Mouse (Mus musculus) erythroblast, embryonic 14.5 days (primary cell): Measurements from ENCODE around the gene Orai3. TPM values are rescaled to one million over a fixed set of nuclear protein-coding genes. Genes with fewer than 3 reads are reported as not detected.

Source experiments
- H3K27me3 ChIP-seq: 2 replicates; pipeline ENCODE4 v1.6.1; 2012; ENCODE audit warnings: inconsistent platforms; ENCODE audit not compliant: control insufficient read depth
- H3K36me3 ChIP-seq: 2 replicates; pipeline ENCODE4 v1.6.1; 2012; ENCODE audit warnings: mild to moderate bottlenecking, inconsistent platforms; ENCODE audit not compliant: control insufficient read depth
- H3K4me1 ChIP-seq: 2 replicates; pipeline ENCODE4 v1.6.1; 2012; ENCODE audit warnings: inconsistent platforms; ENCODE audit not compliant: control insufficient read depth
- H3K4me3 ChIP-seq: replicated peaks from 2 replicates; pipeline ENCODE3; 2012; ENCODE audit warnings: moderate library complexity, mild to moderate bottlenecking, inconsistent platforms
- H3K9me3 ChIP-seq: 2 replicates; pipeline ENCODE4 v1.6.1; 2012; ENCODE audit warnings: low read length, inconsistent platforms, mixed read lengths; ENCODE audit not compliant: control insufficient read depth
- GATA1 ChIP-seq: IDR thresholded peaks from 2 replicates; pipeline ENCODE4 v1.6.1; 2012; ENCODE audit warnings: low read length, inconsistent platforms, mixed read lengths
- TAL1 ChIP-seq: IDR thresholded peaks from 3 replicates; pipeline ENCODE4 v1.6.1; 2012; ENCODE audit warnings: low read length, inconsistent platforms, mixed read lengths
- polyA plus RNA-seq: library from polyadenylated mRNA; stranded (reverse); fragments of >175 nt; gene quantifications from 2 replicates; pipeline ENCODE4 v1.2.3, GENCODE M21; 2012

Orai3 gene
- polyA plus RNA-seq, 1 experiment: 0.44 TPM

- Histone ChIP-seq H3K36me3 (peaks cover 69% of the 10 kb centered on the region), H3K4me1 (peaks cover 59% of the 10 kb centered on the region), H3K27me3 (no peaks in the 10 kb centered on the region), H3K4me3 (no peak overlapping the region), H3K9me3 (no peaks in the 10 kb centered on the region)
- TF ChIP-seq GATA1 (no peak), TAL1 (no peak)
Measured at GRCm38 (mm10) chr7:127802313-127802712, 32.7 kb downstream of the Orai3 start.

GRCm38 (mm10) chr7:127808821-127809220, 39.2 kb downstream of the Orai3 start:
- H3K4me3 ChIP-seq: no peak overlapping the region
- TF ChIP-seq GATA1 (no peak), TAL1 (no peak)
- no peaks in the 10 kb centered on the region for H3K27me3 ChIP-seq
- H3K9me3 ChIP-seq: no peaks in the 10 kb centered on the region
- H3K36me3 ChIP-seq: peaks cover 6% of the 10 kb centered on the region
- H3K4me1 ChIP-seq: peaks cover 48% of the 10 kb centered on the region

- H3K36me3 ChIP-seq: no peaks in the 10 kb centered on the region
- H3K4me1 ChIP-seq: peaks cover 38% of the 10 kb centered on the region
- no peaks in the 10 kb centered on the region for H3K27me3 ChIP-seq
- H3K9me3 ChIP-seq: no peaks in the 10 kb centered on the region
- TF ChIP-seq GATA1 (no peak), TAL1 (no peak)
- no peak overlapping the region for H3K4me3 ChIP-seq
Measured at GRCm38 (mm10) chr7:127809846-127810245, 40.2 kb downstream of the Orai3 start.

GRCm38 (mm10) chr7:127810650-127811049, 41.0 kb downstream of the Orai3 start:
- H3K36me3 ChIP-seq: no peaks in the 10 kb centered on the region
- H3K9me3 ChIP-seq: no peaks in the 10 kb centered on the region
- no peak overlapping the region for H3K4me3 ChIP-seq
- H3K27me3 ChIP-seq: no peaks in the 10 kb centered on the region
- H3K4me1 ChIP-seq: peaks cover 34% of the 10 kb centered on the region
- TF ChIP-seq GATA1: no peak
- TF ChIP-seq TAL1: no peak

- Histone ChIP-seq H3K4me3 (no peak overlapping the region), H3K4me1 (peaks cover 32% of the 10 kb centered on the region), H3K27me3 (no peaks in the 10 kb centered on the region), H3K9me3 (no peaks in the 10 kb centered on the region), H3K36me3 (no peaks in the 10 kb centered on the region)
- no peak for TF ChIP-seq TAL1
- no peak for TF ChIP-seq GATA1
Measured at GRCm38 (mm10) chr7:127811240-127811639, 41.6 kb downstream of the Orai3 start.

- no peak for TF ChIP-seq TAL1
- TF ChIP-seq GATA1: no peak
- H3K27me3 ChIP-seq: no peaks in the 10 kb centered on the region
- peaks cover 22% of the 10 kb centered on the region for H3K4me1 ChIP-seq
- no peak overlapping the region for H3K4me3 ChIP-seq
- H3K9me3 ChIP-seq: no peaks in the 10 kb centered on the region
- H3K36me3 ChIP-seq: no peaks in the 10 kb centered on the region
Measured at GRCm38 (mm10) chr7:127812292-127812691, 42.7 kb downstream of the Orai3 start.

GRCm38 (mm10) chr7:127813821-127814220, 44.2 kb downstream of the Orai3 start:
- H3K4me1 ChIP-seq: peaks cover 12% of the 10 kb centered on the region
- H3K9me3 ChIP-seq: no peaks in the 10 kb centered on the region
- no peak for TF ChIP-seq GATA1
- TF ChIP-seq TAL1: no peak
- H3K27me3 ChIP-seq: no peaks in the 10 kb centered on the region
- no peak overlapping the region for H3K4me3 ChIP-seq
- no peaks in the 10 kb centered on the region for H3K36me3 ChIP-seq

- Histone ChIP-seq H3K4me3 (no peak overlapping the region), H3K36me3 (no peaks in the 10 kb centered on the region), H3K9me3 (no peaks in the 10 kb centered on the region), H3K27me3 (no peaks in the 10 kb centered on the region), H3K4me1 (peaks cover 8% of the 10 kb centered on the region)
- no peak for TF ChIP-seq TAL1
Measured at GRCm38 (mm10) chr7:127814241-127814921, 44.8 kb downstream of the Orai3 start.

GRCm38 (mm10) chr7:127815116-127815665, 45.6 kb downstream of the Orai3 start:
- TF ChIP-seq TAL1 (no peak), GATA1 (no peak)
- Histone ChIP-seq H3K36me3 (no peaks in the 10 kb centered on the region), H3K27me3 (no peaks in the 10 kb centered on the region)

More at GRCm38 (mm10) chr7:127815116-127815665, 45.6 kb downstream of the Orai3 start:
- no peak overlapping the region for H3K4me3 ChIP-seq
- H3K4me1 ChIP-seq: peaks cover 8% of the 10 kb centered on the region
- no peaks in the 10 kb centered on the region for H3K9me3 ChIP-seq
